Mouse (Mus musculus) heart, postnatal 0 days (tissue): ENCODE measurements around the gene Sarm1.

Source experiments
- CTCF ChIP-seq: IDR thresholded peaks from 2 replicates; pipeline ENCODE4 v1.5.1; 2016; ENCODE audit warnings: antibody characterized with exemption, control low read depth, low read depth
- EP300 ChIP-seq: IDR thresholded peaks from 2 replicates; pipeline ENCODE4 v1.6.1; 2016; ENCODE audit warnings: antibody characterized with exemption, low read depth

DNA sequence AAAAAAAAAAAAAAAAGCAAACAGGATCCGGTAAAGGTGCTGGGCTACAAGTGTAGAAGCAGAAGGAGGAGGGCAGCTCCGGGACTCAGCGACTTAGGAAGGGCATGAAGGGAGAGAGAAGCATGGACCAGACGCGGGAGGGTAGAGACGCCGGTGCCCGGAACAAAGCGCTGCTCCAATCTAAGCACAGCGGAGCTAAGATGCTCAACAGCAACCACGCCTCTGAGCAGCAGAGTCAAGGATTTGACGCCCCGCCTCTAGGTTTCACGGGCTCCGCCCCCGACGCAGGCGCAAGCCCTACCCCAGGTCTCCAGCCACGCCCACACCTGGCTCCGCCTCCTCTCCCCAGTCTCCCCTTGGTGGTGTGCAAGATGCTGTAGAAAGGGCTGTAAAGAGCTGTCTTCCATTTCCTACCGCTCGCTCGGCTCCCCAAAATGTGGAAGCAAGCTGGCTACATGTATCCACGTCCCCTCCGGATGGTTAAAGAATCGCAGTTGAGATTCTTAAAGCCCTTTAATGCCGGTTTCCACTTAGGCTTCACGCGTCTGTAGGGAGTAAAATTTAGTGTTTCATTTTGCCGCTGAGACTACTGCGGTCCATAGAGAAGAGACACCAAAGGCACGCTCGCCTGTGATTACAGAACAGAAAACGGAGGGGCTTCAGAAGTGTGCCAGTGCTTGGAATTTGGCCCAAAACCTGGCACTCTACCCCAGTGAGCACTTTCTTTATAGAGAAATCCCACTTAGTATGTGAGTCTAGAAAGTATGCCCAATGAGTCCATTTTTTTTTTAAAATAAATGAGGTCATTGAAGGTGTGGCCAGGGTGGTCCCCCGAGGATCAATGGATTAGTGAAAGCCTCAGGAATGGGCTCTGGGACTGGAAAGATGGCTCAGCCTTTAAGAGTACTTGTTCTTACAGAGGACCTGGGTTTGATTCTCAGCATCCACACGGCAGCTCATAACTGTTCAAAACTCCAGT, at the start of gene Sarm1:
- TF ChIP-seq CTCF = no peak
- no peak for TF ChIP-seq EP300
